Mouse (Mus musculus): ENCODE results near the gene Ncbp3. TPM values are rescaled to one million over a fixed set of nuclear protein-coding genes. Genes with fewer than 3 reads are reported as not detected.

Gene Ncbp3
- 10 to 100 TPM; 10.3 to 51.2 (median 36.0) TPM for total RNA-seq (2018; cell fraction: chromatin; rRNA removed)
- total RNA-seq (2018; cell fraction: cytosol; rRNA removed), result 1 to 10 TPM; 3.6 to 7.6 (median 5.6) TPM
- total RNA-seq (2018; cell fraction: nucleus; rRNA removed), result 10 to 100 TPM in 22 of 26 experiments, 1 to 10 TPM in 4; 7.2 to 37.0 (median 15.5) TPM
- polyA plus RNA-seq (2018), result 4.9 to 6.5 TPM (median 4.9 TPM) in 3 replicates

DNA sequence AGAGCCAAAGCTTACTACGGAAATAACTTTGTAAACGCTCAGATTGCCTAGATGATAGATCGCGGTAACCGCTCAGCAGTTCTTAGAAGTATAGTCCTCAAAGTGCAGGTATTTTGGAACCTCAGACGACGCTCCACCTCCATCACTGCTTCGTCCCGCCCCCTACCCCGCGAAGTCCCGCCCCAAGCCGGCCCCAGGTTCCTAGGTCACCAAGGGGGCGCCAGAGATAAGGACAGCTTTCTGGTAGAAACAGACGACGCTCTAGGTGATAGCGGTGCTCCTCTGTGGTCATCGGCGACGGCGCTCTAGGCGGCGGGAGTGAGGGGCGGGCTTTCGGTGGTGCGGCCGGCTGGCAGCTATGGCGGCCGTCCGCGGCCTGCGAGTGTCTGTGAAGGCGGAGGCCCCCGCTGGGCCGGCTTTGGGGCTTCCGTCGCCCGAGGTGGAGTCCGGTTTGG is at the start of gene Ncbp3:
Gene Ncbp3, plus strand, starts transcription at position 242 of the 455 bp plus-strand sequence.
- Histone ChIP-seq H3K36me3 (ENCODE audit: inconsistent target) (peaks cover 6% of the 10 kb centered on the region; the same call in 1 of the 2 replicates), H3K4me3 (ENCODE audit: inconsistent target) (peak within 1 kb of the TSS; percentile 89), H3K79me2 (ENCODE audit: inconsistent target) (peaks cover 32% of the 10 kb centered on the region), H3K27ac (peak within 1 kb of the TSS; percentile 29)
- WGBS (ENCODE audit: missing documents), result 1% methylated on average over 39 of the region's 39 CpGs

DNA sequence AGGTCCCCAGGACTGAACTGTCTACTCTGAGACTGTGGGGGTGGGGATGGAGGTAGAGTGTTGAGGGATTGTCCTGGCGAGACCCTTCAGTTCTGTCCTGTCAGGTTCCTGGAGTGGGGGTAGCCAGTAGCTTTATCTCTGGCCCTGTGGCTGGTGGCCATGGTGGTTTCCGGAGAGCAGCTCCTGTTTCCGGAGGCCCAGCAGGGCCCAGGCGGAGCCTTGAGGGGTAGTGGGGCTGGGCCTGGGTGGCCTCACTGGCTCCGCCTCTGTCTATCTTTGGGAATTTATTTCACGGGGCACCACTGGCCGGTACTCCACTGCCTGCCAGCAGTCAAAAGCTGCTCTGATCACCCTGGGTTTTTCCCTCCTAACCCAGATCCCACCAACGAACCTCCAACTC is 48.8 kb upstream of the Ncbp3 start, which contains the start of gene P2rx1:
Gene P2rx1, plus strand, starts transcription at position 333 of the 400 bp plus-strand sequence.
- 16% methylated on average over 8 of the region's 8 CpGs for WGBS (ENCODE audit: missing documents)
- Histone ChIP-seq H3K4me3 (ENCODE audit: inconsistent target) (no peak within 1 kb of the TSS), H3K27ac (peak within 1 kb of the TSS; percentile 32)

DNA sequence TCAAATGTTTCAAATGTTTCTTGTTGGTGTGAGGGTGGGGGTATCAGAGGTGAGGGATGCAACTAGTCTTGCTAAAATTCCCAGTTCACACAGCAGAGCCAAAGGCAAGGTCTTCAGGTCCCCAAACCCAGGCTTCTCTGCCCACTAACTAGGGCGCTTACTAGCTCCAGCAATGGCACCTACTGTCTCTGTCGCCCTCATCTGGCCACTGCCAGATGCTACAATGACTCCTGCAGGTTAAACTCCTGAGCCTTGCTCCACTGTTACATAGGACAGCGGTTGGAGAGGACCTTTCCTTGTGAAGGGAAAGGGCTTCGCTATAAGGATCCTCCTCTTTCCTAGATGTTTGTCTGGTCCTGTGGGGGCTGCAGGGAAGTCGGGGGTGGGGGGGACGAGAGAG is 46.6 kb upstream of the Ncbp3 start:
- H3K4me3 ChIP-seq (ENCODE audit: inconsistent target), result no peak overlapping the region
- no peaks in the 10 kb centered on the region for H3K36me3 ChIP-seq (ENCODE audit: inconsistent target)
- no peak overlapping the region for H3K27ac ChIP-seq
- H3K79me2 ChIP-seq (ENCODE audit: inconsistent target), result no peaks in the 10 kb centered on the region
- WGBS (ENCODE audit: missing documents), result 23% methylated on average over 5 of the region's 6 CpGs

More for the DNA sequence above, 48.8 kb upstream of the Ncbp3 start, which contains the start of gene P2rx1:
- no peaks in the 10 kb centered on the region for H3K36me3 ChIP-seq (ENCODE audit: inconsistent target)
- H3K79me2 ChIP-seq (ENCODE audit: inconsistent target), result no peaks in the 10 kb centered on the region

DNA sequence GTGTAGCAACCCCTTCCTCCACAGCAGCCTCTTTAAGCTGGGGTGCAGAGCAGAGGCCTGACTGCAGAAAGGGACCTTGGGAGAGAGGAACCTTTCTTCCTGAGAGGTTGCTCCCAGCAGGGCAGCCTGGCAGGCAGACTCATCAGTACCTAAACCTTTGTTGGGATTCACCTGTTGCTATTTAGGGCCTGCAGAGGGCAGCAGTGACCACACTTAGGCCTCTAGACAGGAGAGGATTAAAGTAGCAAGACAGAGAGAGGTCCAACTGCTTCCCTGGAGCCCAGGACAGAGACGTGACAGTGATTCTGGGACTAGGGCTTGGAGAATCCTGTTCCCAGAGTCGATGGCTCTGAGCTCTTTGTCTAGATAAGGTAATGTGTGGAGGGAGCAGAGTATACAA is 41.2 kb upstream of the Ncbp3 start:
- H3K4me3 ChIP-seq (ENCODE audit: inconsistent target), result no peak overlapping the region
- WGBS (ENCODE audit: missing documents), result 25% methylated on average over 2 of the region's 2 CpGs
- H3K27ac ChIP-seq, result no peak overlapping the region
- no peaks in the 10 kb centered on the region for H3K36me3 ChIP-seq (ENCODE audit: inconsistent target)
- no peaks in the 10 kb centered on the region for H3K79me2 ChIP-seq (ENCODE audit: inconsistent target)

DNA sequence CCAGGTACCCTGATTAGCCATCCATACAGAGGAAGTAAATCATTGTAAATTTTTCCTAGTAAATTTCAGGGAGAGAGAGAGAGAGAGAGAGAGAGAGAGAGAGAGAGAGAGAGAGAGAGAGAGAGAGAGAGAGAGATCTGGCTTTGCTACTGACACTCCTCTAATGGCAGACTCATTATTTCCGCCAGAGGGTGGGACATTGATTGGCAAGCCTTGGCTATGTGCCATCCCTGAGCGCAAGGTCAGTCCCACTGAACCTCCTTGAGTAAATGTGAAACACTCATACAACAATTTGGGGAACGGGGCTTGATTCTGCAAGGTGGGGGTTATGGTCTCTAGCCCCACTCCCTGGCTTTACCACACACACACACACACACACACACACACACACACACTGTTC is 40.5 kb upstream of the Ncbp3 start:
- Histone ChIP-seq H3K79me2 (ENCODE audit: inconsistent target) (no peaks in the 10 kb centered on the region), H3K27ac (no peak overlapping the region), H3K4me3 (ENCODE audit: inconsistent target) (no peak overlapping the region), H3K36me3 (ENCODE audit: inconsistent target) (no peaks in the 10 kb centered on the region)
- WGBS (ENCODE audit: missing documents), result 88% methylated on average over 3 of the region's 3 CpGs

DNA sequence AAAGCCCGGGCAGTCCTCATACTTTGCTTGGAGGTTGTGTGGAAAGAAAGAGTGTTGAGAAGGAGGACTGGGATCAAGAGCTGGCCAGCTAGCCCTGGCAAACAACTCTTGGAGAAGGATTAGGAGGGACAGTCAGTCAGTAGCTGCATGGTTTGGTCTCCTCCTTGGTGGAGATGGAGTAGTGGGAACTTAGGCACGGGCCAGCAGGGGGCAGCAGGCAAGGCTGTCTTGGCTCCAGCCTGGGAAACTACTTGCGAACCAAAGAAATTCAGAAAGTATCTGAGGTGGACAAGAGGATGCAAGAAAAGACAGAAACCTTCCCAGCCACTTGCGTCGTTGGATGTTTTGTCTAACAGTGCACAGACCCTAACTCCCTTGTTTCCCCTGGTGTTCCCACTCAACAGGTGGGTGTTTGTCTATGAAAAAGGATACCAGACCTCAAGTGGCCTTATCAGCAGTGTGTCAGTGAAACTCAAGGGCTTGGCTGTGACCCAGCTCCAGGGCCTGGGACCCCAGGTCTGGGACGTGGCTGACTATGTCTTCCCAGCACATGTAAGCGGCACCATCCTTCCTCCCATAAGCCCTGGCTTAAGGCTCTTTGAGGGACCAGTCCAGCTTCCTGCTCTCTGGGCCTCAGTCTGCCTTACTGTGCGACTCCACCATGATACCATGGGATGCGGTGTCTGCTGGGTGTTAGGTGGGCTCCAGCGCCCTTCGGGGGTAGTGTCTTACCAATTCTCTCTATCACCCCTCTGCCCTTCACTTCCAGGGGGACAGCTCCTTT is 39.7 kb upstream of the Ncbp3 start:
- Histone ChIP-seq H3K79me2 (ENCODE audit: inconsistent target) (no peaks in the 10 kb centered on the region), H3K4me3 (ENCODE audit: inconsistent target) (no peak overlapping the region), H3K36me3 (ENCODE audit: inconsistent target) (no peaks in the 10 kb centered on the region), H3K27ac (no peak overlapping the region)
- WGBS (ENCODE audit: missing documents), result 72% methylated on average over 11 of the region's 11 CpGs

DNA sequence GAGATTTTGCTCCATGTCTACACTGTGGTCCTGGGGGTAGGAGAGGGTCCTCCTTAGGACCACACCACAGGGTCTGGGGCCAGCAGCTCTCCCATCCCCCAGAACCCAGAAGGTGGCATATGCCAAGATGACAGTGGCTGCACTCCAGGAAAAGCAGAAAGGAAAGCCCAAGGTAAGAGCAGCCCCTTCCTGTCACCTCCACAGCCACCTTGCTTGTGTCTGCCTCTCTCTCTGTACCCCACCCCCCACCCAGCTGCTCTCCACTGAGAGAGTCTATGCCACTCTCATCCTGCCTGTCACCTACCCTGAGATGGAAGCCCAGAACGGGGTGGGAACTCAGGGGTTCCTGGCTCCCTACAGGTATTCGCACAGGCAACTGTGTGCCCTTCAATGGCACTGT is 38.8 kb upstream of the Ncbp3 start:
- H3K27ac ChIP-seq, result no peak overlapping the region
- WGBS (ENCODE audit: missing documents), result 96% methylated on average over 2 of the region's 2 CpGs
- H3K36me3 ChIP-seq (ENCODE audit: inconsistent target), result no peaks in the 10 kb centered on the region
- H3K79me2 ChIP-seq (ENCODE audit: inconsistent target), result no peaks in the 10 kb centered on the region
- H3K4me3 ChIP-seq (ENCODE audit: inconsistent target), result no peak overlapping the region

DNA sequence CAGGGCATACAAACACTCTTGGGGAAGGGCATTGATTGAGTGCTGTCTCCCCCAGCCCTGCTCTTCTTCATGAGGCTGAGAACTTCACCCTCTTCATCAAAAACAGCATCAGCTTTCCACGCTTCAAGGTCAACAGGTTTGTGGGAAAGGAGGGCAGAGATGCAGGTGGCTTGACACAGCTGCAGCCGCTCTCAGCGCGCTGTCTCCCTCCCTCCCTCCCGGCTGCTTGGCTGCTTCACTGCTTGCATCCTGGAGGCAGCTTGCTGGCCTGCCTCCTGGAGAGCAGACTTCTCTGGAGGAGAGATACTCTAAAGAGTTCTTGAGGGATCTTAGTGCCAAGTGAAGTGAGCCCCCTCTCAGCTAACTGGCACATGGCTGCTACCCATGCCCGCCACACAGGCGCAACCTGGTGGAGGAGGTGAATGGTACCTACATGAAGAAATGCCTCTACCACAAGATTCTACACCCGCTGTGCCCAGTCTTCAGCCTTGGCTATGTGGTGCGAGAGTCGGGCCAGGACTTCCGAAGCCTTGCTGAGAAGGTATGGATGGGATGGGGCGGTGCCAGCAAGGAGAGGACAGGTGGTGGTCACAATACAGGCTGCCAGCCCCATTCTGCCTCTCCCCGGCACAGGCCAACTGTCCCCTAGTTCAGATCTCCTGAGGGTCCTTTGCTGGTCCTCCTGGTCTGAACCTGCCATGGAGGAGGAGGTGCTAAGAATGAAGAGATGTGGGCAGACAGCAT is 37.9 kb upstream of the Ncbp3 start:
- no peak overlapping the region for H3K4me3 ChIP-seq (ENCODE audit: inconsistent target)
- H3K27ac ChIP-seq, result no peak overlapping the region
- WGBS (ENCODE audit: missing documents), result 97% methylated on average over 12 of the region's 13 CpGs
- H3K79me2 ChIP-seq (ENCODE audit: inconsistent target), result no peaks in the 10 kb centered on the region
- no peaks in the 10 kb centered on the region for H3K36me3 ChIP-seq (ENCODE audit: inconsistent target)

DNA sequence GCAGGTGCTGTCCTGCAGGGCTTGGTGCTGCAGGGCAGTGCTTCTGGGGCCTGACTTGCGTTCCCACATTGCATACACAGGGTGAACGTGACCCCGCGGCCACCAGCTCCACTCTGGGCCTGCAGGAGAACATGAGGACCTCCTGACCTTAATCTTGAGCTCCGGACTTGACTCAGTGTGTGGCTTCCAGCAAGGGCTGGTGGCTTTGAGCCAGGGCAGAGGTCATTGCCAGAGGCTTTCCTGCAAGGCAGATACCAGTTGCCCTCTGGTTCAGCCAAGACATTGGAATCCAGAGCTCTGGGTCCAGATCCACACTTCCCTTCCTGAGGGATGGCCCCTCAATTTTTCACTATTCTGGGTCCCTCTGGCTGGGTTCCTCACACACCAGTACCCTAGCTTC is 33.6 kb upstream of the Ncbp3 start:
- 99% methylated on average over 5 of the region's 5 CpGs for WGBS (ENCODE audit: missing documents)
- no peak overlapping the region for H3K27ac ChIP-seq
- no peaks in the 10 kb centered on the region for H3K36me3 ChIP-seq (ENCODE audit: inconsistent target)

DNA sequence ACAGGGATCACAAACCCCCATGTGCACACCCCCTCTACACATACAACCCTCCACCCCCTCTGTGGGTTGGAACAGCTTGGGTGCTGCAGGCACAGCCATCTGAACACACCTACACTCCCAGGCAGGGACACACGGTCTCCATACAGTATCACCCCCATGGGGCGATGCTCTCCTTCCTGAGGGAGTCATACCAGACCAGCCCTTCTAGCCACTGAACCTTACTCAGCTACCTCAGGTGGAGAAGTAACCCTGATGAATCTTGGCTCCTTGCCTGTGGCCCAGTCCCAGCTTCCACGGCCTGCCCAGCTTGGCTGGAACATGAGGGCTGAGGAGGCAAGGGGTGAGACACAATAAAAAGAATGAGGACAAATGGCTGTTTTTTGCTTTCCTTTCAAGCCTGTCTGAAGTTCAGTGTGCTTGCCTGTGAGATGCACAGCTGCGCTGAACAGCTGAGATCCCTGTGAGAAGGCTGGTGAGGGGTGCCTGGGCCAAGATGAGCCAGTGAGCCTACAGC is 32.7 kb upstream of the Ncbp3 start:
- Histone ChIP-seq H3K79me2 (ENCODE audit: inconsistent target) (no peaks in the 10 kb centered on the region), H3K27ac (no peak overlapping the region)

More for the DNA sequence above, 33.6 kb upstream of the Ncbp3 start:
- H3K4me3 ChIP-seq (ENCODE audit: inconsistent target), result no peak overlapping the region
- no peaks in the 10 kb centered on the region for H3K79me2 ChIP-seq (ENCODE audit: inconsistent target)

DNA sequence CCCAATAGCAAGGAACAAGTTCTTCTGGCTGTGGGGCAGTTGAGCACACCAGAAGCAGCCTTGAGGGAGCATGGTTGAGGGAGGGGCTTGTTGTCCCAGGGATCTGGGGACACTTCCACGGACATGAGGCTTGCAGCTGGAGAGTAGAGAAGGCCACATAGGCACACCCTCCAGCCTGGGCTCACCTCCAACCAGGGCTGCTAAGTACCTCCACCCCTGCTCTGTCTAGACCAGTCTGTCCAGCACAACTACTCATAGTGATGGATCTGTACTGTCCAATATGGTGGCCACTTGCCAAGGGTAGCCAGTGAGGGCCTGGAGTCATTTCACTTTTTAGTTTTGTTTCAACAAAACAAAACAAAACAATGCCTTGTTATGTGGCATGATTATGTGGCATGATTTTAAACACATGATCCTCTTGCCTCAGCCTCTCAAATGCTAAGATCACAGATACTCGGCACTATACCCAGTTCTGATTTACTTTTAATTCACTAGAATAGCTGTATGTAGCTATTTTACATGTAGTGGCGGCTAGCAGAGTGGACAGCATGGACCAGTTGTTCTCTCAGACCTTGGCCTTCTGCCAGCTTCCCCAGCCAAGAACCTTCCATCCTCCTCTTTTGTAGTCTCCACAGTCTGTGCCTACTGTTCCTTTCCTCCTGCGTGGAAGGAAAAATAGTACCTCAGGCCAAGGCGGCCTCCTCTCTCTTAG is 32.0 kb upstream of the Ncbp3 start:
- no peaks in the 10 kb centered on the region for H3K79me2 ChIP-seq (ENCODE audit: inconsistent target)
- H3K27ac ChIP-seq, result no peak overlapping the region
- 93% methylated on average over 5 of the region's 5 CpGs for WGBS (ENCODE audit: missing documents)
- H3K36me3 ChIP-seq (ENCODE audit: inconsistent target), result no peaks in the 10 kb centered on the region
- H3K4me3 ChIP-seq (ENCODE audit: inconsistent target), result no peak overlapping the region

More for the DNA sequence above, 32.7 kb upstream of the Ncbp3 start:
- Histone ChIP-seq H3K36me3 (ENCODE audit: inconsistent target) (no peaks in the 10 kb centered on the region), H3K4me3 (ENCODE audit: inconsistent target) (no peak overlapping the region)
- 96% methylated on average over 4 of the region's 4 CpGs for WGBS (ENCODE audit: missing documents)

DNA sequence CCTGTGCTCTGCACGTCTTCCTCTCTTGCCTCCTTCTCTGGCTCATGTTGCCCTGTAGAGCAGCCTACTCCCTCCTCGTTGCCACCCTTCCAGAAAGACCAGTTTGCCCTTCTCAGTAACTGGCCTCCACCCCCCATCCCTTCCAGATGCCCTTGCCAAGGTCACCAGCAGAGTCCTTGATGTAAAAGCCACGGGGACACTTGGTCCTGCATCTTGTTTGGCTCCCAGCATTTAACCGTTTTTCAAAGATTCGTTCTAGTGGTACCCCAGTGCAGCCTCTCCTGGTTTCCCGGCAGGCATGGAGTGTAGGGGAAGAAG is 31.5 kb upstream of the Ncbp3 start:
- WGBS (ENCODE audit: missing documents), result 97% methylated on average over 6 of the region's 6 CpGs
- no peak overlapping the region for H3K27ac ChIP-seq
- no peaks in the 10 kb centered on the region for H3K36me3 ChIP-seq (ENCODE audit: inconsistent target)
- no peak overlapping the region for H3K4me3 ChIP-seq (ENCODE audit: inconsistent target)
- H3K79me2 ChIP-seq (ENCODE audit: inconsistent target), result no peaks in the 10 kb centered on the region

DNA sequence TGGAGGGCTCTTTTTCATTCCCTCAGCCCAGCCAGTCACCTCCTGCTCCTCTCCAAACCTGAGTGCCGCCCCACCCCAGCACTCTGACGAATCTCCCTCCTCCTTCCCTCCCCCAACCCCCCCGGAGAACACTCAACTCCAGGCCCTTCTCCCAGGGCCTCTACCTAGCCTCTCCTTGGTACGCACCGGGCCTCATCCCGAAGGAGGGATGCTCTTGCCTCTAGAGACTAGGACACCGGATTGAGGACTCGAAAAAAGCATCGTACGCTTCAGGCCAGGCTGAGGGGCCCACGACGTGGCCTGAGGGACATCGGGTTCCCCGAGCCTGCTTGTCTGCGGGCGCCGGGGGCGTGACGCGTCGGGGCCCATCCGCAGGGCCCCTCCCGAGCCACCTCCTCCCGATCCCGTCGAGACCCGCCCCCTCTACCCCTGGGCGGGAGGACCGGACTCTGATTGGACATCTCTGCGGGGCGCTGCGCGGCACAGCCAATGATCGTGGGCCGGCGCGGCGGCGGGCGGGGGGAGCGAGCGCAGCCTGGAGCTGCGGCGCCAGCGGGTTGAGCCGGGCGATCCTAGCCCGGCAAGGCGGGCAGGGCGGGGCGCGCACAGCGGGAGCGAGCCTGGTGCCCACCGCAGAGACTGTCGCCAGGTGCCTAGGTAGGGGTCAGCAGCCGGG is 29.0 kb upstream of the Ncbp3 start, which contains the start of gene Camkk1:
Gene Camkk1, plus strand, starts transcription at position 538 of the 676 bp plus-strand sequence.
- no peak within 1 kb of the TSS for H3K27ac ChIP-seq
- WGBS (ENCODE audit: missing documents), result 2% methylated on average over 57 of the region's 57 CpGs
- no peaks in the 10 kb centered on the region for H3K36me3 ChIP-seq (ENCODE audit: inconsistent target)
- no peaks in the 10 kb centered on the region for H3K79me2 ChIP-seq (ENCODE audit: inconsistent target)
- H3K4me3 ChIP-seq (ENCODE audit: inconsistent target), result no peak within 1 kb of the TSS
